Mouse (Mus musculus): Measurements from ENCODE around the gene Hipk4. TPM values are rescaled to one million over a fixed set of nuclear protein-coding genes. Genes with fewer than 3 reads are reported as not detected.
"Not testable (repeated sequence)": the region's sequence is repeated elsewhere in the genome, so short reads cannot be mapped to it uniquely, and the experiment has no call there.

Hipk4 gene
- polyA plus RNA-seq, 1 experiment from 2014 or later: 0.33 TPM

GRCm38 (mm10) chr7:27486770-27487697, 36.0 kb upstream of the Hipk4 start, which contains the start of gene Sertad1:
Gene Sertad1, plus strand, starts transcription at chr7:27486910.
- DNase-seq (ENCODE audit: low spot score): peak; percentile 100
- WGBS: under 1% methylated on average over 79 of the region's 80 CpGs
- peak within 1 kb of the TSS; percentile 93 for H3K27ac ChIP-seq (replicated peaks)
- no peaks in the 10 kb centered on the region for H3K9me3 ChIP-seq (replicated peaks)
- H3K27me3 ChIP-seq (ENCODE audit: low read depth, poor library complexity, severe bottlenecking): peaks cover 26% of the 10 kb centered on the region
- no peaks in the 10 kb centered on the region for H3K36me3 ChIP-seq
- peak within 1 kb of the TSS; percentile 85 for H3K4me3 ChIP-seq
- H3K4me1 ChIP-seq: peaks cover 39% of the 10 kb centered on the region

- DNase-seq (ENCODE audit: low spot score): no peak
- Histone ChIP-seq H3K27me3 (ENCODE audit: low read depth, poor library complexity, severe bottlenecking) (peaks cover 26% of the 10 kb centered on the region), H3K36me3 (no peaks in the 10 kb centered on the region), H3K9me3 (replicated peaks) (no peaks in the 10 kb centered on the region), H3K4me1 (peaks cover 38% of the 10 kb centered on the region), H3K4me3 (peak overlapping the region; percentile 85), H3K27ac (replicated peaks) (peak overlapping the region; percentile 93)
- 2% methylated on average over 13 of the region's 13 CpGs for WGBS
Measured at GRCm38 (mm10) chr7:27487740-27488268, 35.3 kb upstream of the Hipk4 start.

GRCm38 (mm10) chr7:27489270-27489869, 33.7 kb upstream of the Hipk4 start:
- no peaks in the 10 kb centered on the region for H3K9me3 ChIP-seq (replicated peaks)
- H3K4me1 ChIP-seq: peaks cover 38% of the 10 kb centered on the region
- peaks cover 26% of the 10 kb centered on the region for H3K27me3 ChIP-seq (ENCODE audit: low read depth, poor library complexity, severe bottlenecking)
- WGBS: 91% methylated on average over 25 of the region's 25 CpGs
- H3K36me3 ChIP-seq: no peaks in the 10 kb centered on the region
- no peak for DNase-seq (ENCODE audit: low spot score)
- H3K4me3 ChIP-seq: no peak overlapping the region
- H3K27ac ChIP-seq (replicated peaks): 0 out of 2 replicates have a peak overlapping the region, but pooled peaks have one; percentile 93

DNA sequence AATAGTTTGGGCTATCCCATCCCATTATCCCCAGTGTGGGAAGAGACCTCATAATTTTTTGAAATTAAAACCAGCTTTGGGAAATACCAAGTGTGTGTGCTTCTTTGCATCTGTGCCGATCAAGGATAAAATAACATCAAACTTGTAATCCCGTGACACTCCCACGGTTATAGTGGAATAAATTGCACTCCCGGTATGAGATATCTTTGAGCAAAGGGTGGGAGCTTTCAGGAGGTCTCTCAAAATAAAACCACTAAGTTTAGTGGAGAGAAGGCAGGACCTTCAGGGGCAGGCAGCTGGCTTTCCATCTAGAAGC, 32.9 kb upstream of the Hipk4 start:
- Histone ChIP-seq H3K36me3 (no peaks in the 10 kb centered on the region), H3K27me3 (ENCODE audit: low read depth, poor library complexity, severe bottlenecking) (peaks cover 24% of the 10 kb centered on the region), H3K9me3 (replicated peaks) (no peaks in the 10 kb centered on the region), H3K4me3 (peak overlapping the region; percentile 61), H3K4me1 (peaks cover 38% of the 10 kb centered on the region), H3K27ac (replicated peaks) (peak overlapping the region; percentile 93)
- 56% methylated on average over 4 of the region's 4 CpGs for WGBS
- DNase-seq (ENCODE audit: low spot score): no peak

GRCm38 (mm10) chr7:27490543-27491329, 32.3 kb upstream of the Hipk4 start:
- DNase-seq (ENCODE audit: low spot score): peak; percentile 81
- peak overlapping the region; percentile 61 for H3K4me3 ChIP-seq
- peaks cover 38% of the 10 kb centered on the region for H3K4me1 ChIP-seq
- no peaks in the 10 kb centered on the region for H3K36me3 ChIP-seq
- peak overlapping the region; percentile 93 for H3K27ac ChIP-seq (replicated peaks)
- peaks cover 19% of the 10 kb centered on the region for H3K27me3 ChIP-seq (ENCODE audit: low read depth, poor library complexity, severe bottlenecking)
- under 1% methylated on average over 33 of the region's 33 CpGs for WGBS
- no peaks in the 10 kb centered on the region for H3K9me3 ChIP-seq (replicated peaks)

GRCm38 (mm10) chr7:27491856-27492255, 31.2 kb upstream of the Hipk4 start:
- WGBS: 81% methylated on average over 7 of the region's 7 CpGs
- no peaks in the 10 kb centered on the region for H3K36me3 ChIP-seq
- H3K4me1 ChIP-seq: peaks cover 35% of the 10 kb centered on the region
- H3K27ac ChIP-seq (replicated peaks): no peak overlapping the region
- H3K4me3 ChIP-seq: no peak overlapping the region
- H3K9me3 ChIP-seq (replicated peaks): no peaks in the 10 kb centered on the region
- no peak for DNase-seq (ENCODE audit: low spot score)
- peaks cover 18% of the 10 kb centered on the region for H3K27me3 ChIP-seq (ENCODE audit: low read depth, poor library complexity, severe bottlenecking)

DNA sequence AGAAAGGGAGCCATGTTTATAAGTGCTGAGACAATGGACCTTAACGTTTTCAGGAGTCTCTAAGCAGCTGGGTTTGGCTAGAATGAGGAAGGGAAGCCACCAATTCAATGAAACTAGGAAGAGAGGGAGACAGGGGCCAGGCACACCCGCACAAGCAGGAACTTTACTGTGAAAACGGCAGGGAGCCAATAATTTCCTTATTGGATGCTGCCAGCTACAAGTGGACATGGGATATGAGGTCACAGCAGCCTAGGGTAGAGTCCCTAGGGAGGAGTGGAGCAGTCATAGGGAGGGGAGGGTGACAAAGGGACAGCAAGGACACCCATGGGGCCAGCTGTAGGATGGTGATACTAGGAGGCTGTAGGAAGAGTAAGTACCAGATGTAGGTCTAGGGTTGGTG, 30.0 kb upstream of the Hipk4 start:
- WGBS: 82% methylated on average over 3 of the region's 3 CpGs
- Histone ChIP-seq H3K36me3 (no peaks in the 10 kb centered on the region), H3K9me3 (replicated peaks) (no peaks in the 10 kb centered on the region), H3K4me1 (peaks cover 27% of the 10 kb centered on the region), H3K27me3 (ENCODE audit: low read depth, poor library complexity, severe bottlenecking) (peaks cover 18% of the 10 kb centered on the region), H3K27ac (replicated peaks) (no peak overlapping the region), H3K4me3 (no peak overlapping the region)
- DNase-seq (ENCODE audit: low spot score): no peak

DNA sequence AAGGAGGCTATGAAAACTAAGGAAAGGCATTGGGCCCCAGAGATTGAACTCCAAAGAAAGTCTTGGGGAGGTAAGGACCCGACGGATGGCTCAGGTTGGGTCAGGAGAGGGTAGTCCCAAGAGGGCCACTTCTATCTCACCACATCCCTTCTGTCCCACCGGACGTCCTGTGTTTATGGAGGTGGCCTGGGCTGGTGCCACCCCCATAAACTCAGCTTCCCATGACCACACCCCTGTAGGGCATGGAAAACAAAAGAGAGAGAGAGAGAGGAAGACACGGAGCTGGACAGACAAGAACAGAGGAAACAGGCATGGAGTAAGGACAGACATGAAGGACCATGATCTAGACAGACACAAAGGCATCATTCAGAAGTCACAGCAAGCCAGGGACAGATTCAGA, 29.6 kb upstream of the Hipk4 start:
- Histone ChIP-seq H3K9me3 (replicated peaks) (no peaks in the 10 kb centered on the region), H3K27ac (replicated peaks) (no peak overlapping the region), H3K27me3 (ENCODE audit: low read depth, poor library complexity, severe bottlenecking) (peaks cover 15% of the 10 kb centered on the region), H3K4me3 (no peak overlapping the region), H3K36me3 (no peaks in the 10 kb centered on the region), H3K4me1 (peaks cover 23% of the 10 kb centered on the region)
- 86% methylated on average over 5 of the region's 5 CpGs for WGBS
- no peak for DNase-seq (ENCODE audit: low spot score)

GRCm38 (mm10) chr7:27494659-27495367, 28.3 kb upstream of the Hipk4 start:
- H3K4me1 ChIP-seq: peaks cover 17% of the 10 kb centered on the region
- H3K4me3 ChIP-seq; H3K36me3 ChIP-seq; DNase-seq (ENCODE audit: low spot score); H3K27ac ChIP-seq (replicated peaks); H3K9me3 ChIP-seq (replicated peaks); H3K27me3 ChIP-seq (ENCODE audit: low read depth, poor library complexity, severe bottlenecking): not testable (repeated sequence)
- WGBS: 84% methylated on average over 9 of the region's 9 CpGs

DNA sequence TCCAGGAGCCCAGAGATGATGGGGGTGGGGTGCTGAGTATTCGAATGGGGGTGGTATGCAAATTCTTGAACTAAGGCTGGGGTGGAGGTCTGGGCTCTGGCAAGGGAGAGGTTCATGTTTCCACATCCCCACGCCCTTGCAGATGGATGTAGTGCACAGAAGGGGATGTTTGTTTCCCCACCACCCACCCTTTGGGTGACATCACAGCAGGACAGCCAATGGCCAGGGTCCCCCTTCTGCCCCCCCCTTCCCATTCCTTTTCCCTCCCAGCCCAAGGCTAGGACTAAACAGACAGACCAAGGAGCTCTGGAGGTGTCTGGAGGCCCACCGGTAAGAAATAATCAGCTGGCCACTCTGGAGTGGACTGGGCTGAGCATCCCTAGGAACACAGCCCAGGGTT, 24.0 kb upstream of the Hipk4 start, which contains the start of gene Prx:
Gene Prx (plus strand): TSS at position 289 of the 400 bp plus-strand sequence.
- H3K4me3 ChIP-seq: no peak within 1 kb of the TSS
- H3K36me3 ChIP-seq: no peaks in the 10 kb centered on the region
- DNase-seq (ENCODE audit: low spot score): no peak
- no peaks in the 10 kb centered on the region for H3K4me1 ChIP-seq
- WGBS: 52% methylated on average over 3 of the region's 3 CpGs
- H3K27me3 ChIP-seq (ENCODE audit: low read depth, poor library complexity, severe bottlenecking): no peaks in the 10 kb centered on the region
- no peak within 1 kb of the TSS for H3K27ac ChIP-seq (replicated peaks)
- no peaks in the 10 kb centered on the region for H3K9me3 ChIP-seq (replicated peaks)

DNA sequence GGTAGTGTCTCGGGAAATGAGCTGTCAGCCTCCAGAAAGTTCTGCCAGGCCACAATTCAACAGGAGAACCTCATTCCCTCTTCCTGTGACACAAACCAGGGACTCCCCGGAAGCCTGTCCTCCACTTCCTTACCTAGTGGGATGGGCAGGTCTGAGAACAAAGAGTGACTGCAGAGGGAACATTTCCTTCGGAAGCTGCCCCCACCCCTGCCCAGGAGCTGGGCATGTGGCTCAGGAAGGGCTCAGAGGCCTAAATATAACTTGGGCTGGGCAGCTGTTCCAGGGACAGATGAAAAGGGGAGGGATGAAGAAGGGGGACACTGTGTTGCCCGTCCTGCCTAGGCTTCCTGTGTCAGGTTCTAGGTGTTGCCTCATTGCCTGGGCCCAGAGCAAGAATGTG, 21.4 kb upstream of the Hipk4 start:
- H3K27ac ChIP-seq (replicated peaks): 0 out of 2 replicates have a peak overlapping the region, but pooled peaks have one; percentile 17

More for the DNA sequence above, 21.4 kb upstream of the Hipk4 start:
- DNase-seq (ENCODE audit: low spot score): no peak
- no peaks in the 10 kb centered on the region for H3K9me3 ChIP-seq (replicated peaks)
- H3K27me3 ChIP-seq (ENCODE audit: low read depth, poor library complexity, severe bottlenecking): no peaks in the 10 kb centered on the region
- peaks cover 4% of the 10 kb centered on the region for H3K4me1 ChIP-seq
- H3K36me3 ChIP-seq: no peaks in the 10 kb centered on the region
- H3K4me3 ChIP-seq: no peak overlapping the region
- 74% methylated on average over 4 of the region's 4 CpGs for WGBS

Data from midbrain, embryonic 10.5 days (tissue).